Mouse (Mus musculus) kidney, postnatal 0 days (tissue): ENCODE data around the gene Hnrnph3. TPM values are rescaled to one million over a fixed set of nuclear protein-coding genes. Genes with fewer than 3 reads are reported as not detected.

Source experiments
- ATAC-seq: fragments of 200-750 bp; cut with Nextera tagmentation; replicated peaks from 2 replicates; pipeline ENCODE4 v1.8.0; 2017; ENCODE audit warnings: low read depth, moderate number of reproducible peaks, moderate TSS enrichment, moderate library complexity; ENCODE audit not compliant: low FRiP score
- DNase-seq: peaks from one replicate; pipeline ENCODE4 v3.0.0-alpha.2; 2016; ENCODE audit warnings: low spot score
- H3K27ac ChIP-seq: fragments of 300-500 bp; sonication (generic); 2 replicates; pipeline ENCODE4 v1.5.1; 2014; ENCODE audit warnings: mild to moderate bottlenecking
- H3K27me3 ChIP-seq: fragments of 300-500 bp; sonication (generic); 2 replicates; pipeline ENCODE4 v1.6.1; 2014; ENCODE audit warnings: low read length, mixed read lengths; ENCODE audit not compliant: insufficient read depth
- H3K36me3 ChIP-seq: fragments of 300-500 bp; sonication (generic); 2 replicates; pipeline ENCODE4 v1.6.1; 2014; ENCODE audit warnings: low read length, mixed read lengths; ENCODE audit not compliant: insufficient read depth
- H3K4me1 ChIP-seq: fragments of 300-500 bp; sonication (generic); replicated peaks from 2 replicates; pipeline ENCODE4 v1.6.1; 2014; ENCODE audit warnings: antibody characterized with exemption, low read length, mixed read lengths; ENCODE audit not compliant: insufficient read depth
- H3K4me2 ChIP-seq: fragments of 300-500 bp; sonication (generic); 2 replicates; pipeline ENCODE4 v1.6.1; 2014; ENCODE audit warnings: mild to moderate bottlenecking, low read length, moderate library complexity, mixed read lengths
- H3K4me3 ChIP-seq: fragments of 300-500 bp; sonication (generic); replicated peaks from 2 replicates; pipeline ENCODE4 v1.5.1; 2014; ENCODE audit warnings: low read depth, low read length
- H3K9ac ChIP-seq: fragments of 300-500 bp; sonication (generic); 2 replicates; pipeline ENCODE4 v1.6.1; 2014; ENCODE audit warnings: low read depth, low read length
- H3K9me3 ChIP-seq: fragments of 300-500 bp; sonication (generic); replicated peaks from 2 replicates; pipeline ENCODE4 v1.6.1; 2016; ENCODE audit warnings: low read length, inconsistent platforms, mixed read lengths
- CTCF ChIP-seq: IDR thresholded peaks from 2 replicates; pipeline ENCODE4 v1.5.1; 2016; ENCODE audit warnings: antibody characterized with exemption, low read depth, mild to moderate bottlenecking, moderate library complexity
- WGBS: fragments of 180-500 bp; shearing (Covaris S2); extraction: QIAGEN DNeasy Blood & Tissue Kit; methylation state at CpG from one replicate; pipeline ENCODE4 v1.1.7; 2014; 5-methylcytosine and 5-hydroxymethylcytosine counted together
- polyA plus RNA-seq: library from polyadenylated mRNA; unstranded; fragments of >200 nt; fragmentation: Nextera tagmentation; extraction: Ambion mirVana; gene quantifications from 2 replicates; pipeline ENCODE4 v1.2.1, GENCODE M21; 2015

The Hnrnph3 gene
- polyA plus RNA-seq, 1 experiment from 2014 or later = 56.7 TPM

- peak; percentile 37 for DNase-seq
- Histone ChIP-seq H3K9me3 (no peaks in the 10 kb centered on the region), H3K27ac (peak overlapping the region; percentile 64), H3K4me1 (0 out of 2 replicates have a peak, but pooled peaks cover 18% of the 10 kb centered on the region), H3K27me3 (no peaks in the 10 kb centered on the region), H3K9ac (no peak overlapping the region), H3K4me3 (no peak overlapping the region), H3K4me2 (no peak overlapping the region), H3K36me3 (no peaks in the 10 kb centered on the region)
- WGBS = 25% methylated on average over 8 of the region's 8 CpGs
- no peak for ATAC-seq
- no peak for TF ChIP-seq CTCF
Observed at GRCm38 (mm10) chr10:63026156-63026794, 2.3 kb upstream of the Hnrnph3 start.

GRCm38 (mm10) chr10:63025491-63026011 lies 1.5 kb upstream of the Hnrnph3 start:
- Histone ChIP-seq H3K4me3 (no peak overlapping the region), H3K4me2 (peak overlapping the region; percentile 67; the same call in 1 of the 2 replicates), H3K27me3 (no peaks in the 10 kb centered on the region), H3K9me3 (no peaks in the 10 kb centered on the region), H3K36me3 (no peaks in the 10 kb centered on the region), H3K9ac (no peak overlapping the region), H3K27ac (peak overlapping the region; percentile 100), H3K4me1 (0 out of 2 replicates have a peak, but pooled peaks cover 22% of the 10 kb centered on the region)
- TF ChIP-seq CTCF = no peak
- DNase-seq = peak; percentile 57
- ATAC-seq = no peak
- 43% methylated on average over 6 of the region's 6 CpGs for WGBS

- ATAC-seq = no peak
- 5% methylated on average over 2 of the region's 2 CpGs for WGBS
Observed at GRCm38 (mm10) chr10:63025016-63025415, 999 bp upstream of the Hnrnph3 start.

GRCm38 (mm10) chr10:63024580-63024910 lies 528 bp upstream of the Hnrnph3 start:
- peak; percentile 66 for TF ChIP-seq CTCF
- Histone ChIP-seq H3K27me3 (no peaks in the 10 kb centered on the region), H3K4me2 (peak overlapping the region; percentile 67), H3K4me3 (peak overlapping the region; percentile 89), H3K27ac (peak overlapping the region; percentile 100), H3K36me3 (no peaks in the 10 kb centered on the region), H3K4me1 (0 out of 2 replicates have a peak, but pooled peaks cover 22% of the 10 kb centered on the region), H3K9ac (peak overlapping the region; percentile 74), H3K9me3 (no peaks in the 10 kb centered on the region)
- DNase-seq (peak; percentile 90), ATAC-seq (peak; percentile 50; the same call in 1 of the 2 replicates)
- under 1% methylated on average over 8 of the region's 8 CpGs for WGBS

More at GRCm38 (mm10) chr10:63025016-63025415, 999 bp upstream of the Hnrnph3 start:
- TF ChIP-seq CTCF = no peak
- Histone ChIP-seq H3K9ac (peak overlapping the region; percentile 74; the same call in 1 of the 2 replicates), H3K4me2 (peak overlapping the region; percentile 67), H3K27ac (peak overlapping the region; percentile 100), H3K4me3 (peak overlapping the region; percentile 89; the same call in 1 of the 2 replicates), H3K27me3 (no peaks in the 10 kb centered on the region), H3K4me1 (0 out of 2 replicates have a peak, but pooled peaks cover 22% of the 10 kb centered on the region), H3K36me3 (no peaks in the 10 kb centered on the region), H3K9me3 (no peaks in the 10 kb centered on the region)
- peak; percentile 61 for DNase-seq

GRCm38 (mm10) chr10:63023121-63023748 lies 782 bp downstream of the Hnrnph3 start:
- Histone ChIP-seq H3K36me3 (no peaks in the 10 kb centered on the region), H3K27me3 (no peaks in the 10 kb centered on the region), H3K9ac (peak overlapping the region; percentile 99), H3K27ac (peak overlapping the region; percentile 100), H3K4me3 (peak overlapping the region; percentile 89), H3K4me1 (0 out of 2 replicates have a peak, but pooled peaks cover 24% of the 10 kb centered on the region), H3K4me2 (peak overlapping the region; percentile 67), H3K9me3 (no peaks in the 10 kb centered on the region)
- DNase-seq (peak; percentile 63), ATAC-seq (peak; percentile 36)
- under 1% methylated on average over 59 of the region's 68 CpGs for WGBS
- TF ChIP-seq CTCF = no peak

GRCm38 (mm10) chr10:63022541-63023120 lies 1.4 kb downstream of the Hnrnph3 start:
- under 1% methylated on average over 27 of the region's 27 CpGs for WGBS
- Histone ChIP-seq H3K9me3 (no peaks in the 10 kb centered on the region), H3K27ac (peak overlapping the region; percentile 100), H3K4me3 (peak overlapping the region; percentile 89), H3K27me3 (no peaks in the 10 kb centered on the region), H3K4me1 (0 out of 2 replicates have a peak, but pooled peaks cover 24% of the 10 kb centered on the region), H3K4me2 (peak overlapping the region; percentile 67), H3K9ac (peak overlapping the region; percentile 99), H3K36me3 (no peaks in the 10 kb centered on the region)
- ATAC-seq = no peak
- peak; percentile 32 for DNase-seq
- TF ChIP-seq CTCF = no peak
